Mouse (Mus musculus) neural tube, embryonic 15.5 days (tissue): ENCODE measurements around the gene Ube2q2. TPM values are rescaled to one million over a fixed set of nuclear protein-coding genes. Genes with fewer than 3 reads are reported as not detected.
"Not testable (repeated sequence)": the region's sequence is repeated elsewhere in the genome, so short reads cannot be mapped to it uniquely, and the experiment has no call there.

Experiments
- ATAC-seq: fragments of 200-750 bp; cut with Nextera tagmentation; 2 replicates; pipeline ENCODE4 v1.8.0; 2017; ENCODE audit warnings: mild to moderate bottlenecking, moderate TSS enrichment, moderate library complexity; ENCODE audit not compliant: low FRiP score
- H3K27ac ChIP-seq: fragments of 300-500 bp; sonication (generic); replicated peaks from 2 replicates; pipeline ENCODE4 v1.5.1; 2015; ENCODE audit warnings: mild to moderate bottlenecking, inconsistent platforms
- H3K27me3 ChIP-seq: fragments of 300-500 bp; sonication (generic); replicated peaks from 2 replicates; pipeline ENCODE4 v1.6.1; 2015; ENCODE audit warnings: inconsistent platforms
- H3K36me3 ChIP-seq: fragments of 300-500 bp; sonication (generic); 2 replicates; pipeline ENCODE4 v1.6.1; 2015; ENCODE audit warnings: inconsistent platforms
- H3K4me1 ChIP-seq: fragments of 300-500 bp; sonication (generic); 2 replicates; pipeline ENCODE4 v1.6.1; 2015; ENCODE audit warnings: inconsistent platforms
- H3K4me2 ChIP-seq: fragments of 300-500 bp; sonication (generic); 2 replicates; pipeline ENCODE4 v1.6.1; 2015; ENCODE audit warnings: inconsistent platforms, mild to moderate bottlenecking, moderate library complexity
- H3K4me3 ChIP-seq: fragments of 300-500 bp; sonication (generic); replicated peaks from 2 replicates; pipeline ENCODE4 v1.5.1; 2015; ENCODE audit warnings: mild to moderate bottlenecking, inconsistent platforms
- H3K9ac ChIP-seq: fragments of 300-500 bp; sonication (generic); replicated peaks from 2 replicates; pipeline ENCODE4 v1.6.1; 2015; ENCODE audit warnings: mild to moderate bottlenecking, inconsistent platforms
- H3K9me3 ChIP-seq: fragments of 300-500 bp; sonication (generic); replicated peaks from 2 replicates; pipeline ENCODE4 v1.6.1; 2016; ENCODE audit warnings: inconsistent platforms
- WGBS: fragments of 180-500 bp; shearing (Covaris S2); methylation state at CpG from one replicate; pipeline ENCODE4 v1.1.7; 2015; ENCODE audit warnings: mixed read lengths; 5-methylcytosine and 5-hydroxymethylcytosine counted together
- polyA plus RNA-seq: library from polyadenylated mRNA; unstranded; fragments of >200 nt; fragmentation: Nextera tagmentation; extraction: Ambion mirVana; gene quantifications from 2 replicates; pipeline ENCODE4 v1.2.1, GENCODE M21; 2015

Ube2q2 gene
- polyA plus RNA-seq, 1 experiment from 2014 or later = 43.3 TPM

DNA sequence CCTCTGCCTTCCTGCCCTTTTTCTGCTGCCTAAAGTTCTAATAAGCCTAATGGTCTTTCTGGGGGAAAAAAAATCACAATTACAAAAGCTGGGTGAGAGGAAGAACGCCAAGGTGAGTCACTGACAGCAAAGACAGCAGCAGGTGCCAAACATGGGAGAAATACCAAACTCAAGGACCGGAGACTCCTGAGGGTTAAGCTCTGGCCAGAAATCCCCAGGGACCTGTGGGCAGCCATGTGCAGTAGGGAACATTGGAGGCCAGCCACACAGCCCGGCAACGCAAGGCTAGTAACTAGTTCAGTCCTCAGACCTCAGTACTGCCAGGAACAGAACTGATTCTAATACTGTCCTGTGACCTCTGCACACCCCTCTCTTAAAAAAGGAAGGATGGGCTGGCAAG is 79.5 kb downstream of the Ube2q2 start:
- Histone ChIP-seq H3K4me3 (no peak overlapping the region), H3K36me3 (peaks cover 22% of the 10 kb centered on the region), H3K4me2 (no peak overlapping the region), H3K9ac (no peak overlapping the region), H3K27me3 (no peaks in the 10 kb centered on the region), H3K4me1 (peaks cover 10% of the 10 kb centered on the region; the same call in 1 of the 2 replicates), H3K9me3 (no peaks in the 10 kb centered on the region), H3K27ac (no peak overlapping the region)
- no peak for ATAC-seq
- 88% methylated on average over 4 of the region's 4 CpGs for WGBS

DNA sequence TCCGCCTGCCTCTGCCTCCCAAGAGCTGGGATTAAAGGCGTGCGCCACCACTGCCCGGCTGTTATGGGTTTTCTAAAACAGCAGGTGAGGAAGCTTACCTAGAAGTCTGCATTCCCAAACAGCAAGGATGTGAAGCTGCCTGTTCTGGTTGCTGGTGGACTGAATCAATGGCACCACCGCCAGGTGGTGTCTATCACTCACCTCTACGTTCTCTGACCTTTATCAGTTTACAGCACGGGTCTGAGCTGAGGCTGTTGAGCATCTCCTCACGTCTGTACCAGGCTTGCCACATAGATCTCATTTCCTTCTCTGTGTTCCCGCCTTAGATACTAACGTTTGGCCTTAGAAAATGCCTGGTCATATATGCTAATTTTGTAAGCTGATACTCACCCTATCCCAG is 80.4 kb downstream of the Ube2q2 start:
- ATAC-seq = no peak
- H3K4me3 ChIP-seq = no peak overlapping the region
- H3K9ac ChIP-seq = no peak overlapping the region
- 76% methylated on average over 10 of the region's 10 CpGs for WGBS
- peaks cover 13% of the 10 kb centered on the region for H3K36me3 ChIP-seq
- H3K4me2 ChIP-seq = no peak overlapping the region
- no peaks in the 10 kb centered on the region for H3K9me3 ChIP-seq
- no peaks in the 10 kb centered on the region for H3K27me3 ChIP-seq
- H3K4me1 ChIP-seq = peaks cover 10% of the 10 kb centered on the region; the same call in 1 of the 2 replicates
- H3K27ac ChIP-seq = no peak overlapping the region

- no peak overlapping the region for H3K9ac ChIP-seq
- no peak overlapping the region for H3K4me3 ChIP-seq
- 66% methylated on average over 6 of the region's 6 CpGs for WGBS
- H3K4me1 ChIP-seq = 0 out of 2 replicates have a peak, but pooled peaks cover under 1% of the 10 kb centered on the region
- H3K9me3 ChIP-seq = no peaks in the 10 kb centered on the region
- no peak overlapping the region for H3K27ac ChIP-seq
- H3K36me3 ChIP-seq = no peaks in the 10 kb centered on the region
- no peaks in the 10 kb centered on the region for H3K27me3 ChIP-seq
- no peak for ATAC-seq
- H3K4me2 ChIP-seq = no peak overlapping the region
Observed at GRCm38 (mm10) chr9:55231544-55231943, 82.9 kb downstream of the Ube2q2 start.

DNA sequence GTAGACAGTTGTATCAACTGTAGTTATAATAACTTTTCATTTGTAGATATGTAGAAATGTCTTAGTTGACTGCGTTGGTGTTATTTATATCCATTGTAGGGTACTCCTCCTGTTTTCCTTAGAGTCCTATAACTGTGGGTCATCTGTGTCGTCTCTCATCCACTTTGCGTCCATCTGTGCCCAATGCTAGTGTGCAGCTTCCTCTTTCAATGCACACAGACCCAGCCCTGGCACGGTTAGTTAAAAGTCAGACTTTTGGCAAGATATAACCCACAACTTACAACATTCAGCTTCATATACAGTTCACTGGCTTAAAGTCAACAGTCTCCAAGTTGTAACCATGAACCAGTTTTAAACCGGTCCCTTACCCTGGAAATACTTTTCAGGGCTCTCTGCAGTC is 83.5 kb downstream of the Ube2q2 start:
- 87% methylated on average over 5 of the region's 5 CpGs for WGBS
- no peaks in the 10 kb centered on the region for H3K36me3 ChIP-seq
- H3K4me3 ChIP-seq = no peak overlapping the region
- H3K27me3 ChIP-seq = no peaks in the 10 kb centered on the region
- H3K9ac ChIP-seq = no peak overlapping the region
- no peak overlapping the region for H3K4me2 ChIP-seq
- H3K27ac ChIP-seq = no peak overlapping the region
- ATAC-seq = no peak
- no peaks in the 10 kb centered on the region for H3K9me3 ChIP-seq
- no peaks in the 10 kb centered on the region for H3K4me1 ChIP-seq

DNA sequence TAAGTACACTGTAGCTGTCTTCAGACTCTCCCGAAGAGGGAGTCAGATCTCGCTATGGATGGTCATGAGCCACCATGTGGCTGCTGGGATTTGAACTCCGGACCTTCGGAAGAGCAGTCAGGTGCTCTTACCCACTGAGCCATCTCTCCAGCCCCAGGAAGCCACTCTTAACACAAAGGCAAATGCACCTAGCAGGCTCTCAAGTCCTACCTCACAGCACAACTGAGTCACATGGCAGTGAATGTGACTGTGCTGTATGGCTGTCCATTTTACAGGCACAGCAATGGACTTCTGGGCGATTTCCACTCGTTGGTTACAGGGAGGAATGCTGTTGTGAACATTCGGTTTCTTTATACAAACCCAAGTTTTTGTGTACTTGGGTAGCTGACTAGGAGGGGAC is 83.9 kb downstream of the Ube2q2 start:
- ATAC-seq = no peak
- Histone ChIP-seq H3K27ac (no peak overlapping the region), H3K4me2 (no peak overlapping the region), H3K4me3 (no peak overlapping the region), H3K9me3 (no peaks in the 10 kb centered on the region), H3K27me3 (no peaks in the 10 kb centered on the region), H3K4me1 (no peaks in the 10 kb centered on the region), H3K9ac (no peak overlapping the region), H3K36me3 (no peaks in the 10 kb centered on the region)
- WGBS = 90% methylated on average over 7 of the region's 7 CpGs

GRCm38 (mm10) chr9:55233076-55233475 is 84.4 kb downstream of the Ube2q2 start:
- H3K9me3 ChIP-seq, H3K27me3 ChIP-seq, ATAC-seq, H3K9ac ChIP-seq, H3K4me2 ChIP-seq, H3K27ac ChIP-seq, H3K4me3 ChIP-seq, H3K4me1 ChIP-seq, H3K36me3 ChIP-seq: not testable (repeated sequence)
- 73% methylated on average over 11 of the region's 11 CpGs for WGBS

DNA sequence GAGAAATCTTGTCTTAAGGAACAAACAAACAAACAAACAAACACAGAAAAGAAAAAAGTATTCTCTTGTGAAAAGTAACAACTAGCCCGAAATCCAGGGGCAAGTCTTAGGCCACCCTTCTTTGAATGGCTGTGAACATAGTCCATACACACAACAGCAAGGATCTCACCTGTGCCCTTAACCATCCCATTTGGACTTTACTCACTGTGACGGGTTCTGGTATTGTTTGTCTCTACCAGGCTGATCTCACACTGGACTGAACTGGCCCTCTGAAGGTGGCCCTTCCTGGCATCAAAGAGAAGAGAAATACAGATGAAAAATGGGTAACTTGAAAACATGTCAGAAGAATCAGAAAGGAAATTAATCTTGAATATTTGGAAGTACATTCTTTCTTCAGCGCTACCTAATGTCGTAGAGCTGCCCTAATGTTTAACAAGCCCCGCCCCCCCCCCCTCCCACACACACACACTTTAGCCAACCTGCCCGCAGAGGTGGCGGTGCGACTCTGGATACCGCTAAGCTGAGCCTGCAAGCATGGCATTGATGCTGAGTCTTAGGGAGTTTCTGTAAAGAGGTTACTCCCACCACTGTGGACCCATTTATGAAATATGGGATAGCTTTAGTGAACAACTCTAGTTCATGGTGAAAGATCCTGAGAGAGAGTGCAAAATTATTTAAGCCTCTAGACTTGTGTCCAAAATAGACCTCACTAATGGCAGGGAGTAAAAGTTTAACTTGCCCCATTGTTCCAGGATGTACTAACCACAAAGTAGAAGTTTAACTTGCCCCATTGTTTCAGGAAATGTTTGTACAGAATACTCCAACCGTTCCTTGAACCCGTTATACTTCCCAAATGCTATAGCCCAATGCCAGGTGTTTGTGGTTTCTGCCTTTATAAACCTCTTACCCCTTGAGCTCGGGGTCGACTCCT is 87.8 kb downstream of the Ube2q2 start:
- Histone ChIP-seq H3K36me3 (no peaks in the 10 kb centered on the region), H3K4me2 (no peak overlapping the region), H3K4me3 (no peak overlapping the region), H3K4me1 (no peaks in the 10 kb centered on the region), H3K9me3 (no peaks in the 10 kb centered on the region), H3K9ac (no peak overlapping the region), H3K27ac (no peak overlapping the region), H3K27me3 (no peaks in the 10 kb centered on the region)
- WGBS = 76% methylated on average over 13 of the region's 13 CpGs
- ATAC-seq = no peak

DNA sequence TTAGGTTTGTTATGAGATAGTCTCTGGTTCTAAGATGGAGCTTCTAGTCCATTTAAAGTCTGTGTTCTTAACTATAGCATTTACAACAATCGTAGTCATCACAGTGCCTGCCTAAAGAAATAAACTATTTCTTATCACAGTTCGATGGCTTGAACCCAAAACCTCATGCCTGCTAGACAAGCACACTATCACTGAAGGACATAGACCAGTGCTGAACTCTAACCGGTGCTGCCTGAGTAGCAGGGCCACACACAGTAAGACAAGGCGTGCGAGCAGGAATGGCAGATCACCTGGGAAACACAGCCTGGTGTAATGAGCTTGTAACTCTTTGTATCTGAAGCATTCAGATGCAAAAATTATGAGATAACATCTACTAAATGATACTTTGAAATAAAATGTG is 92.2 kb downstream of the Ube2q2 start:
- 93% methylated on average over 5 of the region's 5 CpGs for whole genome bisulfite sequencing
- no peaks in the 10 kb centered on the region for H3K36me3 ChIP-seq
- no peaks in the 10 kb centered on the region for H3K4me1 ChIP-seq
- no peak overlapping the region for H3K4me2 ChIP-seq
- H3K27ac ChIP-seq = no peak overlapping the region
- no peak overlapping the region for H3K9ac ChIP-seq
- no peaks in the 10 kb centered on the region for H3K9me3 ChIP-seq
- ATAC-seq = no peak
- no peaks in the 10 kb centered on the region for H3K27me3 ChIP-seq
- H3K4me3 ChIP-seq = no peak overlapping the region

- no peak overlapping the region for H3K9ac ChIP-seq
- H3K4me3 ChIP-seq = 0 out of 2 replicates have a peak overlapping the region, but pooled peaks have one; percentile 4
- ATAC-seq = no peak
- H3K36me3 ChIP-seq = no peaks in the 10 kb centered on the region
- 46% methylated on average over 24 of the region's 24 CpGs for WGBS
- H3K27me3 ChIP-seq = no peaks in the 10 kb centered on the region
- no peaks in the 10 kb centered on the region for H3K4me1 ChIP-seq
- no peaks in the 10 kb centered on the region for H3K9me3 ChIP-seq
- peak overlapping the region; percentile 37 for H3K4me2 ChIP-seq
- no peak overlapping the region for H3K27ac ChIP-seq
Observed at GRCm38 (mm10) chr9:55241863-55242685, 93.4 kb downstream of the Ube2q2 start.

- ATAC-seq = no peak
- H3K9ac ChIP-seq = no peak overlapping the region
- H3K36me3 ChIP-seq = no peaks in the 10 kb centered on the region
- H3K4me1 ChIP-seq = no peaks in the 10 kb centered on the region
- no peaks in the 10 kb centered on the region for H3K27me3 ChIP-seq
- H3K27ac ChIP-seq = no peak overlapping the region
- no peak overlapping the region for H3K4me3 ChIP-seq
- WGBS = 78% methylated on average over 3 of the region's 3 CpGs
- H3K4me2 ChIP-seq = no peak overlapping the region
- no peaks in the 10 kb centered on the region for H3K9me3 ChIP-seq
Observed at GRCm38 (mm10) chr9:55243280-55243679, 94.6 kb downstream of the Ube2q2 start.

- ATAC-seq = no peak
- 71% methylated on average over 3 of the region's 3 CpGs for WGBS
- no peak overlapping the region for H3K9ac ChIP-seq
Observed at GRCm38 (mm10) chr9:55244079-55244478, 95.4 kb downstream of the Ube2q2 start.

More at GRCm38 (mm10) chr9:55244079-55244478, 95.4 kb downstream of the Ube2q2 start:
- H3K4me3 ChIP-seq = no peak overlapping the region
- no peaks in the 10 kb centered on the region for H3K4me1 ChIP-seq
- no peaks in the 10 kb centered on the region for H3K27me3 ChIP-seq
- no peak overlapping the region for H3K4me2 ChIP-seq
- no peaks in the 10 kb centered on the region for H3K9me3 ChIP-seq
- no peak overlapping the region for H3K27ac ChIP-seq
- no peaks in the 10 kb centered on the region for H3K36me3 ChIP-seq
